Mouse (Mus musculus) c-Kit-positive CD71-negative TER-119-negative erythroid progenitor cells, embryonic 14.5 days (primary cell): Measurements from ENCODE around the gene Olfr1510.
"Not testable (repeated sequence)": the region's sequence is repeated elsewhere in the genome, so short reads cannot be mapped to it uniquely, and the experiment has no call there.

ENCODE experiments used
- DNase-seq: peaks from one replicate; pipeline ENCODE4 v3.0.0-alpha.2; 2013; ENCODE audit warnings: low read depth

Gene Olfr1510

DNA sequence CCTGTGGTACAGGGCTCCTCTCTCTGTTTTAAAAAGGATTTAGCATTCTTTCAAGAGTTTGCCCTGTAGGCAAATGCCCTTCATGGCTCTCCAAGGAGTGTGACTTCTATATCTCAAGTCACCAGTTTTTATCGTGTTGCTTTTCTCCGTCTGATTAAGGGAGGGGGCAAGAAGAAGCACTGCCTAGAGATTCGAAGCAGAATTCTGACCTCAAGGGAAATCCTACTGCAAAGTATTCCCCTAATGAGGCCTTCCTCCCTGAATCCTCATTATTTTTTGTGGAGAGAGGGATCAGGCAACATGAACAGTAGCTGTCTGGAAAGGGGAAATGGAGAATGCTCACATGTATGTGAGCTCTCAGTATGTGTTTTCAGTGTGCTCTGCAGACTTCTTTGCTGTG, at the start of gene Olfr1510:
Olfr1510 (minus strand) TSS at position 101 of the 400 bp plus-strand sequence.
- DNase-seq = no peak

DNA sequence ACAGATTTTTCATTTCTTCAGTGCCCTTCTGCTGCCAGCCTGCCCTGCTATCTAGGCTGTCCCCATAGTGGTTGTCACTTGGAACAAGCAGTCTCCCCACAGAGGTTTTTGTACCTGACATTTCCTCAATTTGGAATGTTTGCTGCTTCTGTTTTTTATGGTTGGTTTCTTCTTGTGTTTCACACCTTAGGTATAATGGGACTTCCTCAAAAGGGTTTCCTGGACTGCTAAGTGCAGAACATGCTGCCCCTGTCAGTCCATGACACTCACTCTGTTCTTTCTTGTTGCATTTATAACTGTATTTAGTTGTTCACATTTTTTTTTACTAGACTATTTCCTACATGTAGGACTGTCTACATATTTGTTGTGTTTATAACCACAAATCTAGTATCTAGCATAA, 47.8 kb upstream of the Olfr1510 start:
- no peak for DNase-seq

DNA sequence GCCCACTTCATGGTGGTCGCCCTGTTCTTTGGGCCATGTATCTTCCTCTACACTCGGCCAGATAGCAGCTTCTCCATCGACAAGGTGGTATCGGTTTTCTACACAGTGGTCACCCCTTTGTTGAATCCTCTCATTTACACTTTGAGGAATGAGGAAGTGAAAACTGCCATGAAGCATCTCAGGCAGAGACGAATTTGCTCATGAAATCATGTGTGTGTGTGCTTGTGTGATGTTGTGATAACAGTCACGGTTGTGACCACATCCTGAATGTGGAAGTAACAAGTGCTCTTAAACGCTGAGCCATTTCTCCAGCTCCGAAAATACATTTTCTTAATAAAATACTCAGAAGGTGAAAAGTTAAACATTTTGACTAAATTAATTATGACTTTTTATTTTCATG, 37.0 kb upstream of the Olfr1510 start:
- DNase-seq = peak; percentile 43

DNA sequence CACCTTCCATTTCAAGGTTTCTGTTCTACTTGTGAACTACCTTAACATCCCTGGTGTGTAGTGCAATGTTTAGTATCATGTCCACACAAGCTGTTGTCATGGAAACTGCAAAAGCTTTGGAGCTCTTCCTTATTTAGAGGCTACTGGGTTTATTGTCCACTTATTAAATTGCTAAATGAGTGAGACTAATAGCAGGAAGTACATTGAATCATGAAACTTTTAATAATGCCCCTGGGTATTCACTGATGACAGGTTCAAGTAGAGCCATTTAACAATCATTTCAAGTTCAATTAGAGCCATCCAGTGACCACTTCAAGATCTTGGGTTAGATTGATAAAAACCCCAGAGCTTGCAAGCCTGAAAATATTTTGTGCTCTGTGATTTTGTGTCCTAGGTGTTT, 28.5 kb upstream of the Olfr1510 start, which contains the start of gene Olfr1509:
Olfr1509 (plus strand) TSS at position 301 of the 400 bp plus-strand sequence.
- no peak for DNase-seq

DNA sequence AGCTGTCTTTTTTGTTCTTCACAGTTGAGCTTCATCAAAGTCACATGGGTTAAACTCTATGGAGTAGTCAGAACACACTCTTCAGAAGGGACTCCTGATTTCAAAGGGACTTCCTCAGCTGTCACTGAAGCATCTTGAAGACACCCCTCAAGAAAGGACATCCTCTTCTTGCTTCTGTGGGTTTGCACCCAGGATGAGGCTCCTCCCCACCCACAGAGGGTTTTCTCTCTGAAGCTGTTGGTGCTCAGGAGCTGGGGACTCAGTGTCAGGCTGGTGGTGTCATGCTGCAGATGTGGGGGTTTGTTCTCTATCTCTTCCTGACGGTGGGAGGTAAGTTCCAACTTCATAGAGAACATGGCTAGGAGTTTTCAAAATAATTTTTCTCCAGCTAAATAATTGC, 13.5 kb upstream of the Olfr1510 start:
- DNase-seq = no peak

DNA sequence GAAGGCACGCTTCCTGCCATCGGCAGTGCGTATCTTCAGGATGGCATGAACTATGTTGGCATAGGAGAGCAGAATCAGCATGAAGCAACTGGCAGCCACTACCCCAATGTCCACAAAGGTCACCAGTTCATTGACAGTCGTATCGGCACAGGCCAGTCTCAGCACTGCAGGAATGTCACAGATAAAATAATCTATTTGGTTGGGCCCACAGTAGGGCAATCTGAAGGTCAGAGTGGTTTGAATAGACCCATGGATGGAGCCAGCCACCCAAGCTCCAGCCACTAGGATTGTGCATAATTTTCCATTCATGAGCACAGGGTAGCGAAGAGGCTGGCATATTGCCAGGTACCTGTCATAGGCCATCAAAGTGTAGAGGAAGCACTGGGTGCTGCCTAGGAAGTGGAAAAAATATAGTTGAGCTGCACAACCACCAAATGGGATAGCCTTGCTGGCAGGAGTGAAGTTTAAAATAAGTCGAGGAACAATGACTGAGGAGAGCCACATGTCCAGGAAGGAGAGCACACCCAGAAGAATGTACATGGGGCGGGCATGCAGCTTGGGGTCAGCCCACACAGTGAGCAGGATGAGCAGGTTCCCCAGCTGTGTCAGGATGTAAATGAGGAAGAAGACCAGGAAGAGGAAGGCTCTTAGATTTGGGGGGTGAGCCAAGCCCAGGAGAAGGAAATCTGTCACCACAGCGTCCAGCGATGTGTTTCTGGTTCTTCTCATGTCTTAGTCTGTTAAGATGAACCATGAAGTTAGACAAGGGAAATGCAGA, 3.8 kb downstream of the Olfr1510 start:
- DNase-seq = not testable (repeated sequence)

DNA sequence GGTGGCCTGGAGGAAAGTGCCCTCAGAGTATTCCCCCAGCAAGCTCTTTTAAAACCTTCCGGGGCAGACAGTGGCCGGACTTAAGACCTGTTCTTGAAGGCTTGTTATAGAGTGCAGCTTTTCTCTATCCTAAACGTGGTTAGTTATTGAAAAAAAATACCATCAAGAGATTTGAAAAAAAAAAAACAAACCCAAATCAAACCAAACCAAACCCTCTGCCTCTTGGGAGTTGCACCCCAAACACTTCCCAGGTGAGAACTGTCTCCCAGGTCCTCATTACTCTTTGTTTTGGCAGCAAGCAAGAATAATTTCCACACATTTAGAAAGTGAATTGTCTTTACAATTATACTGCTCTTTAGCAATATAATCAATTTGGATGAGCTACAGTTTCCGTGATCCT, 16.9 kb downstream of the Olfr1510 start, which contains the start of gene Olfr1511:
Olfr1511 (minus strand) TSS at position 101 of the 400 bp plus-strand sequence.
- DNase-seq = no peak

DNA sequence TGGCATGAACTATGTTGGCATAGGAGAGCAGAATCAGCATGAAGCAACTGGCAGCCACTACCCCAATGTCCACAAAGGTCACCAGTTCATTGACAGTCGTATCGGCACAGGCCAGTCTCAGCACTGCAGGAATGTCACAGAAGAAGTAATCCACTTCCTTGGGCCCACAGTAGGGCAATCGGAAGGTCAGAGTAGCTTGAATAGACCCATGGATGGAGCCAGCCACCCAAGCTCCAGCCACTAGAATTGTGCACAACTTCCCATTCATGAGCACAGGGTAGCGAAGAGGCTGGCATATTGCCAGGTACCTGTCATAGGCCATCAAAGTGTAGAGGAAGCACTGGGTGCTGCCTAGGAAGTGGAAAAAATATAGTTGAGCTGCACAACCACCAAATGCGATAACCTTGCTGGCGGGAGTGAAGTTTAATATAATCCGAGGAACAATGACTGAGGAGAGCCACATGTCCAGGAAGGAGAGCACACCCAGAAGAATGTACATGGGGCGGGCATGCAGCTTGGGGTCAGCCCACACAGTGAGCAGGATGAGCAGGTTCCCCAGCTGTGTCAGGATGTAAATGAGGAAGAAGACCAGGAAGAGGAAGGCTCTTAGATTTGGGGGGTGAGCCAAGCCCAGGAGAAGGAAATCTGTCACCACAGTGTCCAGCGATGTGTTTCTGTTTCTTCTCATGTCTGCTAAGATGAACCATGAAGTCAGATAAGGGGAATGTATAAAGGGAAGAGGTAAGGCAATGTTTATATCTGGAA, 23.9 kb downstream of the Olfr1510 start:
- not testable (repeated sequence) for DNase-seq

DNA sequence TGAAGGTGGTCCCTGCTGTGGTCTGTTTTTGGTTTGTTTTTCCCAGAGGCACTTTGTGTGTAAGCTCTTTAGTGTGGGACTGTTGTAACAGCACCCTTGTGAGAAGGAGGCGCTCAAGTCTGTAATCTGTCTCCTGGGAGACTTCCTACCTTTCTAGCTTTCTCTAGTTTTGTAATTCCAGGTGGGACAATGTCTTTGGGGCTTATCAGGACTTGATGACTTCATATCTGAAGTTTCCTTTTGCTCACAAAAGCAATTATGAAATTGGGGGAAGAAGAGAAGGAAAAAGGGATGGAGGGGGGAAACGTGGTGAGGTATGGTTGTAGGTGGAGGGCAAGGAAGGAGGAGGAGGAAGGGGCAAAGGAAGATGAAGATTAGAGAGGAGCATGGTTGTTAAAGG, 35.1 kb downstream of the Olfr1510 start, which contains the start of gene Olfr1512:
Olfr1512 (minus strand) TSS at position 101 of the 400 bp plus-strand sequence.
- no peak for DNase-seq

DNA sequence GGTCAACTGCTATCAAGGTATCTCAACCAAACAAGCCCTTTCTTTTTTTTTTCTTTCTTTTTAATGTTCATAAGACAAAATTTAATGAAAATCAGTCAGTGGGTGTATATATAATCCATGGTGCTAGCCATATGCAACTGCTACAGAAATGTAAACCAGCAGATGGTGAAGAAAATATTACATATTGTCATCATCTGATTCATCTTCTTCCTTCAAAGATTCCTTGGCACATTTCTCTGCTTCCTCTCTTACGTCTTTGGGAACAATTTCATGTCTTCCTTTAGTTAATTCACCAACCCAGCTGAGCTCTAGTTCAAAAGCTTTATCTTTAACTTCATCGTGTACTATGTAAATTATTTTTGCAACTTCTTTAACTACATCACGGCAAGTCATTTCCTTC, 45.4 kb downstream of the Olfr1510 start:
- no peak for DNase-seq
